Mouse (Mus musculus) cortical plate, adult 2 months (tissue): ENCODE measurements at regions not wholly inside any gene's neighbourhood (a gene's known extent, or its start where the extent isn't known, plus 50 kb on each side); places are given as distances from the start of the nearest gene placed in this dataset.

Experiments used
- CTCF ChIP-seq: fragments of 200-500 bp; IDR thresholded peaks from 2 replicates; pipeline ENCODE4 v1.5.1; 2011; ENCODE audit warnings: mild to moderate bottlenecking, control low read depth, low read length; ENCODE audit not compliant: insufficient read depth; ENCODE audit errors: extremely low read depth
- POLR2A ChIP-seq: fragments of 200-500 bp; IDR thresholded peaks from 2 replicates; pipeline ENCODE4 v1.6.1; 2011; ENCODE audit warnings: mild to moderate bottlenecking, low read length, control low read depth; ENCODE audit not compliant: insufficient read depth; ENCODE audit errors: extremely low read depth

DNA sequence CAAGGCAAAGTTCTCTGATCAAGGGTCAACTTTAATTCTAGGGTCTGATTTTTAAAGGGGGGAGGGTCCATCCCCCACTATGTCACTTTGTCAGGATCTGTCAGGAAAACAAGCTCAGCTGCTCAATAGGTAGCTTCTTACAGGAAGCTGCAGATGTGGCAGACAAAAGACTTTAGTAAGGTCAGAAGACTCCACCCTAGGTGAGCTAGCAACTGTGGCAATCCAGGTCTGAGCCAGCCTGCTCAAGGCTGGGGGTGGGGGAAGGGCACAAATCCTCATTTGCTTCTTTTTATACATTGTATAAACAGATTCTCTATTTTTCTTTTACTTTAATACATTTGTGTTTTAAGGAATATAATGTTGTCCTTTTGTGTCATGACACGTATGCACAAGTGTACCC, 1242.3 kb downstream of the Hace1 start:
- no peak for TF ChIP-seq POLR2A
- no peak for TF ChIP-seq CTCF
